Mouse (Mus musculus) megakaryocyte, embryonic 14.5 days (primary cell): ENCODE data around the gene Grm8.

Source experiments
- FLI1 ChIP-seq: IDR thresholded peaks from 2 replicates; pipeline ENCODE4 v1.6.1; 2012; ENCODE audit warnings: low read length, inconsistent platforms, mixed read lengths
- GATA1 ChIP-seq: IDR thresholded peaks from 3 replicates; pipeline ENCODE4 v1.6.1; 2012; ENCODE audit warnings: mixed read lengths, low read length, inconsistent platforms, borderline replicate concordance

- TF ChIP-seq GATA1 = no peak
- no peak for TF ChIP-seq FLI1
These were observed 117.3 kb downstream of the Grm8 start for GRCm38 (mm10) chr6:28017653-28018052.
